Mouse (Mus musculus): Measurements from ENCODE around the gene Atp6v0a2.

Atp6v0a2 gene

GRCm38 (mm10) chr5:124637300-124637699 lies 8.9 kb downstream of the Atp6v0a2 start:
- peak in 1 of 2 experiments; percentile 7 for DNase-seq

GRCm38 (mm10) chr5:124637836-124638235 lies 9.5 kb downstream of the Atp6v0a2 start:
- no peak for DNase-seq

GRCm38 (mm10) chr5:124713741-124714140 lies 85.4 kb downstream of the Atp6v0a2 start:
- DNase-seq = peak in 1 of 2 experiments; percentile 44

GRCm38 (mm10) chr5:124715135-124715534 lies 86.8 kb downstream of the Atp6v0a2 start:
- peak; percentile 76 to 87 for DNase-seq

- no peak for DNase-seq
Observed at GRCm38 (mm10) chr5:124717969-124718368, 89.6 kb downstream of the Atp6v0a2 start.

GRCm38 (mm10) chr5:124718396-124718795 lies 90.0 kb downstream of the Atp6v0a2 start:
- DNase-seq = peak; percentile 29 to 64

- DNase-seq = no peak
Observed at GRCm38 (mm10) chr5:124723125-124723524, 94.7 kb downstream of the Atp6v0a2 start.

- DNase-seq = no peak
Observed at GRCm38 (mm10) chr5:124724997-124725396, 96.6 kb downstream of the Atp6v0a2 start, which contains the start of gene Dnah10. Dnah10 (plus strand) TSS chr5:124725085.

- DNase-seq = peak; percentile 27 to 51
Observed at GRCm38 (mm10) chr5:124729662-124730206, 101.4 kb downstream of the Atp6v0a2 start.

- no peak for DNase-seq
Observed at GRCm38 (mm10) chr5:124733961-124734360, 105.6 kb downstream of the Atp6v0a2 start.

GRCm38 (mm10) chr5:124741898-124742599 lies 113.7 kb downstream of the Atp6v0a2 start:
- DNase-seq = no peak

GRCm38 (mm10) chr5:124743841-124744240 lies 115.5 kb downstream of the Atp6v0a2 start:
- DNase-seq = no peak

- no peak for DNase-seq
Observed at GRCm38 (mm10) chr5:124746220-124746619, 117.8 kb downstream of the Atp6v0a2 start.

- no peak for DNase-seq
Observed at GRCm38 (mm10) chr5:124748296-124748695, 119.9 kb downstream of the Atp6v0a2 start.

- no peak for DNase-seq
Observed at GRCm38 (mm10) chr5:124751656-124752055, 123.3 kb downstream of the Atp6v0a2 start.

- DNase-seq = no peak
Observed at GRCm38 (mm10) chr5:124761011-124761410, 132.6 kb downstream of the Atp6v0a2 start.

GRCm38 (mm10) chr5:124761787-124762186 lies 133.4 kb downstream of the Atp6v0a2 start:
- DNase-seq = no peak
